Mouse (Mus musculus) heart, adult 2 months (tissue): ENCODE measurements around the gene Peg12.

Experiments
- CTCF ChIP-seq: fragments of 200-600 bp; IDR thresholded peaks from 2 replicates; pipeline ENCODE4 v1.8.1; 2022; ENCODE audit warnings: antibody characterized with exemption, mild to moderate bottlenecking, moderate library complexity
- EP300 ChIP-seq: fragments of 200-500 bp; IDR thresholded peaks from 2 replicates; pipeline ENCODE4 v1.6.1; 2011; ENCODE audit warnings: low read depth, low read length, control low read depth; ENCODE audit not compliant: insufficient read depth
- POLR2A ChIP-seq: fragments of 200-500 bp; IDR thresholded peaks from 2 replicates; pipeline ENCODE4 v1.6.1; 2011; ENCODE audit warnings: mild to moderate bottlenecking, low read depth, low read length, control low read depth; ENCODE audit not compliant: insufficient read depth

DNA sequence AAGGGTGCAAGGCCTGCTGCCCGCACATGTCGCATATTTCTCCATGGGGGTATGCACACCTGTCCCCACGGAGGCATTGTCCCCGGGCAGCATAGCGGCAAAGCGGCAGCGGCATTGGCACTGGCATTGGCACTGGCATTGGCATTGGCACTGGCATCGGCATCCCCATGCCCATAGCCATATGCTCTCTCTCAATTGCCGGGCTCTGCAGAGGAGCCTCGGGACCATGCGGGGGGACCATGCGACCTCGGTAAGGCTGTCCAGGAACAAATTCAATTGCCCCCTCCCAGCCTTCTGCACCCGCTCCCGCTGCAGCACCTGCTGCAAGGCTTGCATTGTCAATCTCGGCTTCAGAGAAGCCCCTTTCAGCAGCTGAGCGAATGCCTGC, 45.2 kb downstream of the Peg12 start:
- TF ChIP-seq EP300 (no peak), CTCF (no peak), POLR2A (no peak)
